Mouse (Mus musculus): Measurements from ENCODE around the gene Ltf.

Ltf gene

DNA sequence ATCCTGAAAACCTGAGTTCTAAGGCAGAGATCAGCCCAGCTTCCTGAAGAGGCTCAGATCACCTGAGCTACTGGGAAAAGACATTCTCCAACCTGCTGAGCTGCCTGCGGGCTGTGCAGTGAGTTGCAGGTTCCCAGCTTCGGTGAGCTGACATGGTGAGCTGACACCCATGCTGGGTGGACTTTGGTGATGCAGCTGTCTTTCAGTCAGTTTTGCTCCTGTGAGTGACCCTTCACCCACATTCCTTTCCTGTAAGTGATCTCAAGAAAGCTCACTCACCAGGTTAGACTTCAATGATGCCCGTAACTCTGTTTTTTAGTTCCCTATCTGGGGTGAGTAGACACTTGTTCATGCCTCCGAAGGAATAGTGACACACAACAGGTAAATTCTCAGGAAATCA is 66.3 kb downstream of the Ltf start:
- in situ Hi-C loops (cut with MboI; ENCODE audit: low sequenced_read_pairs): no loop called here

- in situ Hi-C loops (cut with MboI; ENCODE audit: low sequenced_read_pairs): no loop called here
These were observed 67.1 kb downstream of the Ltf start for GRCm38 (mm10) chr9:111086137-111086536.

- in situ Hi-C loops (cut with MboI; ENCODE audit: low sequenced_read_pairs): no loop called here
These were observed 68.0 kb downstream of the Ltf start for GRCm38 (mm10) chr9:111086995-111087606.

DNA sequence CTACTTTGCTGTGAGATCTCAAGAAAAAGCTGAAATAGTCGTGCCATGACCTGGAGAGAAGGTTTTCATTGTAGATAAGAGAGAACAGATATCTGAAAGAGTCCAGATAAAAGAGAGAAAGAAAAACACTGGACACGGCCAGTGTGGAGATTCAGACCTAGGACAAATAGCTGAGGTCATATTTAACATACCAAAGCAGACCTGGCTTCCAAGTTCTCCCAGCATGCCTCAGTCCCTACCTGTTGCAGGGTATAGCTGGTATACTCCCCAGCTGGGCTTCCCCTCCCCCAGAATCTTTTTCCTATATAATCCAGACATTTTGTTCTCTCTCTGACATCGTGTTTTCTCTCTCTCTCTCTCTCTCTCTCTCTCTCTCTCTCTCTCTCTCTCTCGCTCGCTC is 68.9 kb downstream of the Ltf start:
- in situ Hi-C loops (cut with MboI; ENCODE audit: low sequenced_read_pairs): no loop called here

DNA sequence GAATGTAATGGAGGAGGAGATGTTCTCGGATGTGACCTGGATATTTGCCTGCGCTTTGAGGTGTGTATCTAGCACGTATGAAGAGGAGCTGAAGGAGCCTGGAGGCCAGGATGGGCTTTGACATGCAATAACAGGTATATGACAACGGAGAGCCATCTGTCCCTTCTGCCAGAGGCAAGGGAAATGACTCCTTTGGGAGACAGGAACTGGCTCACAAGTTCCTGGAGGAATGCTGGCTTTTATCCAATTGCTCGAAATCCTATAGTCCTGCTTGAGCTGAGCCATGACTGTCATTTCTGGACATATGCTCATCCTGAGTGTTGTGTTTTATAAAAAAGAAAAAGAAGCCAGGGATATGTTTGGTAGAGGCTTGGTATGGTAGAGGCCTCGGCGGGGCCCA is 69.8 kb downstream of the Ltf start:
- in situ Hi-C loops (cut with MboI; ENCODE audit: low sequenced_read_pairs): no loop called here
